Comparison of ENCODE assay signal across 10 mouse cellular contexts in the genomic region with DNA sequence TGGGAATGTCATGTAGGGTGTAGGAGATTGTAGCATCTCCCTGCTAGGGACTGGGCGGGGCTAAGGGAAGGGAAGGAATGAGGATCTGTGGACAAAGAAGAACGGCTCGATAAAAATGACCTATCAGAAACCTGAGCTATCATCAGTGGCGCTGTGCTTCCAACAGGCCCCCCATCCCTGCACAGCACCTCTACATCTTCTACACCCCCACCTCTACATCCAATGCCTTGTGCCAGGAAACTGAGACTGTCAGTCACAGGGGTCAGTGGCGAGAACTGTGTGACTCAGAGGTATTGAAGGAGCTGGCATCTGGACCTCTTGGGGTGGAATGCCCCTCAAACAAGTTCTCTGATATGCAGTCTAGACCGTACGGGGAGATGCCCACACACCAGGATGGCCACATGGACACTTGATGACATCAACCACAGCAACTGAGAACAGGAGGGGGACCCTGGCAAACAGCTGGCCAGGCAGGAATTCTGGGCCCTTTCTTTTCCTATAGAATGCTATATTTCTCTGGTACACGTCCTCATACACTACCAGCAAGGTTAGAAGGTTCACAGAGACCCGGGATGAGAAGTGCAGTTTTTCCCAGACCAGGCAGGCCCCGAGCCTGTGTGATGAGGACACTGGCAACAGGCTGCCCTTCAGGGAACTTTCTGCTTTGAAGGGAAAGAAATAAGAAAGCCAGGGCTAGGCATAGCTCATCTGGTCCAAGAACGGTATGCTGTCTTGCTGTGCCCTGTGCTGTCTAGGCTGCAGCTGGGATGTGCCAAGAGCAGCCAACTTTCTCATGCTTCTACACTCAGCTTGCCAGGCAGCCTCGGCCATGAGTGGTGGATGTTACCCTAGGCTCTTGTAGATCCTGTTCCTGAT. TPM values are rescaled to one million over a fixed set of nuclear protein-coding genes. Genes with fewer than 3 reads are reported as not detected.
A peak's percentile ranks its signal among the peaks of the same experiment; 100 is the strongest.
DNase-seq lines count a peak whose midpoint lies in the region; ATAC-seq and TF ChIP-seq lines count a peak whose summit lies in the region.
"Had no signal": no experiment of that assay in that cellular context is flagged by ENCODE, and none has a peak within 500 bp of the region (broad histone marks: within the 10 kb centered on the region; RNA-seq: fewer than 3 reads in every experiment).

No protein-coding gene starts in this region.

- no peak overlapping the region for H3K4me3 ChIP-seq in hindbrain, embryonic 12.5 days
- H3K4me3 ChIP-seq in hindbrain, embryonic 14.5 days (replicated peaks; ENCODE audit: low read length): no peak overlapping the region
- H3K4me3 ChIP-seq in lung, postnatal 0 days (ENCODE audit: low read depth, low read length): no peak overlapping the region
- H3K4me3 ChIP-seq in embryonic facial prominence, embryonic 11.5 days (ENCODE audit: low read depth, low read length): no peak overlapping the region
- H3K4me3 ChIP-seq in macrophage (ENCODE audit: inconsistent target): no peak overlapping the region

- no peak overlapping the region for H3K9ac ChIP-seq in hindbrain, embryonic 12.5 days
- no peak overlapping the region for H3K9ac ChIP-seq in hindbrain, embryonic 14.5 days
- H3K9ac ChIP-seq in lung, postnatal 0 days (replicated peaks; ENCODE audit: low read depth): no peak overlapping the region
- H3K9ac ChIP-seq in embryonic facial prominence, embryonic 11.5 days (replicated peaks; ENCODE audit: low read length): no peak overlapping the region

- no peaks in the 10 kb centered on the region for H3K9me3 ChIP-seq in hindbrain, embryonic 12.5 days (replicated peaks)
- H3K9me3 ChIP-seq in hindbrain, embryonic 14.5 days (ENCODE audit: control insufficient read depth, low read length): no peaks in the 10 kb centered on the region
- H3K9me3 ChIP-seq in lung, postnatal 0 days (ENCODE audit: low read length): no peaks in the 10 kb centered on the region
- H3K9me3 ChIP-seq in embryonic facial prominence, embryonic 11.5 days (replicated peaks; ENCODE audit: control insufficient read depth, low read length): no peaks in the 10 kb centered on the region

- no peak for DNase-seq in hindbrain, embryonic 14.5 days (ENCODE audit: low spot score)
- DNase-seq in lung, postnatal 0 days (ENCODE audit: low spot score): no peak
- DNase-seq in lung, postnatal 14 days: no peak
- DNase-seq in embryonic facial prominence, embryonic 11.5 days (ENCODE audit: low spot score): no peak
- no peak for DNase-seq in left cerebral cortex, postnatal 4 days
- DNase-seq in layer of hippocampus, adult 9-11 months: no peak
- DNase-seq: adrenal gland, adult 8-10 months had no signal

- peaks cover 34% of the 10 kb centered on the region for H3K4me1 ChIP-seq in hindbrain, embryonic 12.5 days
- peaks cover 13% of the 10 kb centered on the region for H3K4me1 ChIP-seq in hindbrain, embryonic 14.5 days (replicated peaks; ENCODE audit: control insufficient read depth, insufficient read depth, low read length)
- H3K4me1 ChIP-seq in lung, postnatal 0 days (ENCODE audit: insufficient read depth, low read depth, low read length): peaks cover 18% of the 10 kb centered on the region; the same call in 1 of the 2 replicates
- H3K4me1 ChIP-seq in embryonic facial prominence, embryonic 11.5 days (ENCODE audit: control insufficient read depth, insufficient read depth, low read length): peaks cover 3% of the 10 kb centered on the region

- intact Hi-C loops in left cerebral cortex, postnatal 4 days (cut with DNase I): no loop called here

- TF ChIP-seq CTCF in lung, postnatal 0 days (IDR thresholded peaks at IDR 0.05): no peak

- no peak for TF ChIP-seq EP300 in lung, postnatal 0 days (IDR thresholded peaks at IDR 0.05)

- no peaks in the 10 kb centered on the region for H3K36me3 ChIP-seq in hindbrain, embryonic 12.5 days
- peaks cover 7% of the 10 kb centered on the region; the same call in 1 of the 2 replicates for H3K36me3 ChIP-seq in hindbrain, embryonic 14.5 days (replicated peaks; ENCODE audit: control insufficient read depth, insufficient read depth)
- no peaks in the 10 kb centered on the region for H3K36me3 ChIP-seq in lung, postnatal 0 days (ENCODE audit: insufficient read depth, low read length)
- H3K36me3 ChIP-seq in embryonic facial prominence, embryonic 11.5 days (replicated peaks; ENCODE audit: control insufficient read depth, insufficient read depth, low read depth, low read length): no peaks in the 10 kb centered on the region
- peaks cover 16% of the 10 kb centered on the region for H3K36me3 ChIP-seq in macrophage (ENCODE audit: inconsistent target)

- no peak overlapping the region for H3K4me2 ChIP-seq in hindbrain, embryonic 12.5 days (replicated peaks)
- no peak overlapping the region for H3K4me2 ChIP-seq in hindbrain, embryonic 14.5 days (replicated peaks)
- H3K4me2 ChIP-seq in lung, postnatal 0 days (replicated peaks; ENCODE audit: low read depth, low read length): no peak overlapping the region
- H3K4me2 ChIP-seq in embryonic facial prominence, embryonic 11.5 days (ENCODE audit: low read depth, low read length): no peak overlapping the region

- H3K79me2 ChIP-seq in macrophage (ENCODE audit: inconsistent target): peaks cover 99% of the 10 kb centered on the region

- no peak overlapping the region; the same call in 1 of the 2 replicates for H3K27ac ChIP-seq in hindbrain, embryonic 12.5 days
- no peak overlapping the region for H3K27ac ChIP-seq in hindbrain, embryonic 14.5 days
- H3K27ac ChIP-seq in lung, postnatal 0 days (ENCODE audit: low read length): peak overlapping the region; percentile 86
- no peak overlapping the region for H3K27ac ChIP-seq in embryonic facial prominence, embryonic 11.5 days (replicated peaks; ENCODE audit: low read depth, low read length)
- H3K27ac ChIP-seq in macrophage: peak overlapping the region; percentile 100

- no peaks in the 10 kb centered on the region for H3K27me3 ChIP-seq in hindbrain, embryonic 12.5 days
- no peaks in the 10 kb centered on the region for H3K27me3 ChIP-seq in hindbrain, embryonic 14.5 days (ENCODE audit: control insufficient read depth, insufficient read depth, low read length)
- H3K27me3 ChIP-seq in lung, postnatal 0 days (replicated peaks; ENCODE audit: insufficient read depth, low read length): no peaks in the 10 kb centered on the region
- H3K27me3 ChIP-seq in embryonic facial prominence, embryonic 11.5 days (ENCODE audit: control insufficient read depth, insufficient read depth, low read length): no peaks in the 10 kb centered on the region

- ATAC-seq in hindbrain, embryonic 12.5 days (ENCODE audit: low FRiP score): peak; percentile 16; the same call in 1 of the 2 replicates
- no peak for ATAC-seq in hindbrain, embryonic 14.5 days (ENCODE audit: low FRiP score)
- ATAC-seq in lung, postnatal 0 days: no peak
- ATAC-seq in embryonic facial prominence, embryonic 11.5 days (replicated peaks; ENCODE audit: insufficient number of reproducible peaks, low FRiP score, low TSS enrichment, low read depth): 0 out of 2 replicates have a peak, but pooled peaks have one; percentile 11
- ATAC-seq: forebrain, embryonic 16.5 days had no signal

- 79% methylated on average over 12 of the region's 12 CpGs for WGBS in hindbrain, embryonic 12.5 days
- WGBS in hindbrain, embryonic 14.5 days: 80% methylated on average over 12 of the region's 12 CpGs
- WGBS in lung, postnatal 0 days: 60% methylated on average over 12 of the region's 12 CpGs
- WGBS in embryonic facial prominence, embryonic 11.5 days: 77% methylated on average over 12 of the region's 12 CpGs
- WGBS in macrophage (ENCODE audit: missing documents): 59% methylated on average over 12 of the region's 12 CpGs

RNA-seq across cellular contexts. Expression of gene Cerk, which starts 16.8 kb away (rescaled TPM):
- polyA plus RNA-seq in hindbrain, embryonic 12.5 days (2016; fragmentation: Nextera tagmentation; extraction: Ambion mirVana): 26.0 and 28.1 TPM in 2 replicates
- polyA plus RNA-seq in hindbrain, embryonic 14.5 days (2014; fragmentation: Nextera tagmentation; extraction: Ambion mirVana): 28.3 and 31.1 TPM in 2 replicates
- 16.9 and 20.0 TPM in 2 replicates for polyA plus RNA-seq in lung, postnatal 0 days (2015; fragmentation: Nextera tagmentation; extraction: Ambion mirVana)
- 16.3 and 17.6 TPM in 2 replicates for polyA plus RNA-seq in embryonic facial prominence, embryonic 11.5 days (2014; fragmentation: Nextera tagmentation; extraction: Ambion mirVana)
- 100 to 1,000 TPM in 22 of 26 experiments, 10 to 100 TPM in 4; 29.9 to 512 (median 265) TPM for total RNA-seq in macrophage (2018; cell fraction: chromatin; rRNA removed)
- total RNA-seq in macrophage (2018; cell fraction: cytosol; rRNA removed): 100 to 1,000 TPM in 23 of 26 experiments, 10 to 100 TPM in 3; 62.0 to 216 (median 136) TPM
- 100 to 1,000 TPM in 22 of 26 experiments, 10 to 100 TPM in 4; 50.0 to 412 (median 210) TPM for total RNA-seq in macrophage (2018; cell fraction: nucleus; rRNA removed)
- polyA plus RNA-seq in macrophage (2018): 118 to 148 TPM (median 141 TPM) in 3 replicates
- total RNA-seq in left cerebral cortex, postnatal 4 days (2021): 10 to 100 TPM; 29.0 to 31.4 TPM

RNA-seq across cellular contexts. Expression of gene Tbc1d22a, which starts 45.1 kb away (rescaled TPM):
- polyA plus RNA-seq in hindbrain, embryonic 12.5 days (2016; fragmentation: Nextera tagmentation; extraction: Ambion mirVana): 13.8 and 14.1 TPM in 2 replicates
- 9.9 and 10.7 TPM in 2 replicates for polyA plus RNA-seq in hindbrain, embryonic 14.5 days (2014; fragmentation: Nextera tagmentation; extraction: Ambion mirVana)
- polyA plus RNA-seq in lung, postnatal 0 days (2015; fragmentation: Nextera tagmentation; extraction: Ambion mirVana): 11.8 and 13.1 TPM in 2 replicates
- 6.2 and 7.6 TPM in 2 replicates for polyA plus RNA-seq in embryonic facial prominence, embryonic 11.5 days (2014; fragmentation: Nextera tagmentation; extraction: Ambion mirVana)
- total RNA-seq in macrophage (2018; cell fraction: chromatin; rRNA removed): 100 to 1,000 TPM in 22 of 26 experiments, 10 to 100 TPM in 4; 49.2 to 243 (median 149) TPM
- total RNA-seq in macrophage (2018; cell fraction: cytosol; rRNA removed): 10 to 100 TPM; 47.8 to 85.0 (median 62.8) TPM
- 100 to 1,000 TPM in 11 of 26 experiments, 10 to 100 TPM in 15; 41.2 to 234 (median 79.2) TPM for total RNA-seq in macrophage (2018; cell fraction: nucleus; rRNA removed)
- polyA plus RNA-seq in macrophage (2018): 49.5 to 60.9 TPM (median 57.9 TPM) in 3 replicates
- total RNA-seq in left cerebral cortex, postnatal 4 days (2021): 10 to 100 TPM; 17.9 to 19.3 TPM

Comparison
In these comparisons a context has a peak if more than half of its experiments do, and no peak if none do; other contexts are left out.
1. ATAC-seq: peak in hindbrain, embryonic 12.5 days (single experiment) and embryonic facial prominence, embryonic 11.5 days (single experiment); none in hindbrain, embryonic 14.5 days (single experiment) and lung, postnatal 0 days (single experiment).
2. H3K27ac ChIP-seq: peak in lung, postnatal 0 days (single experiment) and macrophage (single experiment); none in hindbrain, embryonic 12.5 days (single experiment), hindbrain, embryonic 14.5 days (single experiment) and embryonic facial prominence, embryonic 11.5 days (single experiment).